Mouse (Mus musculus) intestine, embryonic 14.5 days (tissue): ENCODE measurements at regions not wholly inside any gene's neighbourhood (a gene's known extent, or its start where the extent isn't known, plus 50 kb on each side); places are given as distances from the start of the nearest gene placed in this dataset.
A peak's percentile ranks its signal among the peaks of the same experiment; 100 is the strongest.

ENCODE experiments used
- ATAC-seq: fragments of 200-750 bp; cut with Nextera tagmentation; replicated peaks from 2 replicates; pipeline ENCODE4 v1.8.0; 2017; ENCODE audit warnings: low read depth, moderate number of reproducible peaks, moderate TSS enrichment, moderate library complexity; ENCODE audit not compliant: low FRiP score, low TSS enrichment
- DNase-seq: peaks from one replicate; pipeline ENCODE4 v3.0.0-alpha.2; 2018; ENCODE audit warnings: low spot score
- H3K27ac ChIP-seq: fragments of 300-500 bp; sonication (generic); 2 replicates; pipeline ENCODE4 v1.5.1; 2014; ENCODE audit warnings: low read depth, mild to moderate bottlenecking, control low read depth
- H3K27me3 ChIP-seq: fragments of 300-500 bp; sonication (generic); replicated peaks from 2 replicates; pipeline ENCODE4 v1.6.1; 2014; ENCODE audit warnings: low read length, control low read depth; ENCODE audit not compliant: control insufficient read depth, insufficient read depth
- H3K36me3 ChIP-seq: fragments of 300-500 bp; sonication (generic); 2 replicates; pipeline ENCODE4 v1.6.1; 2014; ENCODE audit warnings: low read length, control low read depth; ENCODE audit not compliant: control insufficient read depth, insufficient read depth
- H3K4me1 ChIP-seq: fragments of 300-500 bp; sonication (generic); replicated peaks from 2 replicates; pipeline ENCODE4 v1.6.1; 2014; ENCODE audit warnings: low read length, control low read depth, mixed read lengths; ENCODE audit not compliant: control insufficient read depth, insufficient read depth
- H3K4me2 ChIP-seq: fragments of 300-500 bp; sonication (generic); 2 replicates; pipeline ENCODE4 v1.6.1; 2014; ENCODE audit warnings: low read length
- H3K4me3 ChIP-seq: fragments of 300-500 bp; sonication (generic); 2 replicates; pipeline ENCODE4 v1.5.1; 2014; ENCODE audit warnings: low read depth, low read length, control low read depth, mixed read lengths
- H3K9ac ChIP-seq: fragments of 300-500 bp; sonication (generic); 2 replicates; pipeline ENCODE4 v1.6.1; 2014; ENCODE audit warnings: mild to moderate bottlenecking, low read length
- H3K9me3 ChIP-seq: fragments of 300-500 bp; sonication (generic); 2 replicates; pipeline ENCODE4 v1.6.1; 2016; ENCODE audit warnings: low read length, control low read depth; ENCODE audit not compliant: control insufficient read depth
- WGBS: fragments of 180-500 bp; shearing (Covaris S2); extraction: QIAGEN DNeasy Blood & Tissue Kit; methylation state at CpG from one replicate; pipeline ENCODE4 v1.1.7; 2014; 5-methylcytosine and 5-hydroxymethylcytosine counted together

DNA sequence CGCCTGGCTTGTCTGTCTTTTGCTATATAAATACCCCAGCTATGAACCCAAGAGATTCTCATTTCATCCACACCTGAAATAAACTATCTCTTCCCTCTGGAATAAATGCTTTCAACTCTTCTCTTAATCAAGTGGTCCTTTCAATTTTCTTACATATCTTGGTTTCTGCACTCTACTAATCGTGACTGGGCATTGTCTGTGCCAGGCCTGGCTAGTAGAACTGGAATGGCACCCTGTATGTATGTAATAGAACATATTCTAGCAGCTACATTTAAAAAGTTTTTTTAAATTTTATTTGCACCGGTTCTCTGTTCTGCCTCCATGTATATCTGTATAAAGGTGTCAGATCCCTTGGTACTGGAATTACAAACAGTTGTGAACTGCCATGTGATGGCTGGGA is 68.2 kb upstream of the Zfp644 start:
- Histone ChIP-seq H3K4me1 (0 out of 2 replicates have a peak, but pooled peaks cover 3% of the 10 kb centered on the region), H3K4me3 (no peak overlapping the region), H3K27me3 (no peaks in the 10 kb centered on the region), H3K36me3 (no peaks in the 10 kb centered on the region), H3K4me2 (no peak overlapping the region), H3K27ac (no peak overlapping the region), H3K9me3 (no peaks in the 10 kb centered on the region), H3K9ac (no peak overlapping the region)
- ATAC-seq, result no peak
- 80% methylated on average over 3 of the region's 3 CpGs for WGBS
- DNase-seq, result no peak

- DNase-seq, result no peak
- Histone ChIP-seq H3K4me1 (0 out of 2 replicates have a peak, but pooled peaks cover 3% of the 10 kb centered on the region), H3K36me3 (no peaks in the 10 kb centered on the region), H3K27ac (no peak overlapping the region), H3K9me3 (no peaks in the 10 kb centered on the region), H3K27me3 (peaks cover 3% of the 10 kb centered on the region; the same call in 1 of the 2 replicates), H3K4me3 (no peak overlapping the region), H3K9ac (no peak overlapping the region), H3K4me2 (no peak overlapping the region)
- ATAC-seq, result no peak; the same call in 1 of the 2 replicates
- WGBS, result 22% methylated on average over 3 of the region's 3 CpGs
These were observed 66.2 kb upstream of the Zfp644 start for GRCm38 (mm10) chr5:106763283-106763682.

DNA sequence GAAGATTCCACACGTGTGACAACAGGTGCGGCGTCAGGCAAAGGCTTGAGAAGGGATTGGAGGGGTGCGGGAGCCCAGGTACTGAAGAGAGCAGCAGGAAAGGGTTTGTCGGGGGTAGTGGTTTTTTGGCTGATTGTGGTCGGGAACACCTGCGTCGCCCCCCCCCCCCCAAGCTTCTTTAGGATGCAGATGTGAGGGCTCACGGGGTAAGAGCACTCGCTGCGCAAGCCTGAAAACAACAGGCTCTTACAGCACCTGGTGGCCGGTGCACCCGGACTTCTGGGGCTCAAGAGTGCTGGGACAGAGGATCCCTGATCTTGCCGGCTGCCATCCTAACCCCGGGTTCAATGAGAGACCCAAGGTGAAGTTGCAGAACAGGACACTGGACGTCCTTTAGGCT is 60.9 kb upstream of the Zfp644 start:
- no peak overlapping the region for H3K4me2 ChIP-seq
- no peak overlapping the region for H3K9ac ChIP-seq
- H3K4me1 ChIP-seq, result 0 out of 2 replicates have a peak, but pooled peaks cover 14% of the 10 kb centered on the region
- no peaks in the 10 kb centered on the region for H3K36me3 ChIP-seq
- no peak overlapping the region for H3K27ac ChIP-seq
- DNase-seq, result no peak
- no peaks in the 10 kb centered on the region for H3K9me3 ChIP-seq
- 15% methylated on average over 16 of the region's 16 CpGs for WGBS
- peaks cover 22% of the 10 kb centered on the region for H3K27me3 ChIP-seq
- ATAC-seq, result no peak
- H3K4me3 ChIP-seq, result no peak overlapping the region

GRCm38 (mm10) chr5:106757436-106757835 is 60.3 kb upstream of the Zfp644 start:
- Histone ChIP-seq H3K4me3 (peak overlapping the region; percentile 20; the same call in 1 of the 2 replicates), H3K9me3 (no peaks in the 10 kb centered on the region), H3K9ac (no peak overlapping the region), H3K4me2 (peak overlapping the region; percentile 37), H3K27me3 (peaks cover 22% of the 10 kb centered on the region), H3K4me1 (0 out of 2 replicates have a peak, but pooled peaks cover 14% of the 10 kb centered on the region), H3K36me3 (no peaks in the 10 kb centered on the region), H3K27ac (no peak overlapping the region)
- ATAC-seq (no peak), DNase-seq (no peak)
- 4% methylated on average over 14 of the region's 14 CpGs for WGBS

- 0 out of 2 replicates have a peak, but pooled peaks cover 11% of the 10 kb centered on the region for H3K4me1 ChIP-seq
- no peaks in the 10 kb centered on the region for H3K36me3 ChIP-seq
- peaks cover 22% of the 10 kb centered on the region for H3K27me3 ChIP-seq
- H3K9ac ChIP-seq, result no peak overlapping the region
- WGBS, result 3% methylated on average over 10 of the region's 10 CpGs
- ATAC-seq (0 out of 2 replicates have a peak, but pooled peaks have one; percentile 53), DNase-seq (no peak)
- H3K4me3 ChIP-seq, result peak overlapping the region; percentile 20; the same call in 1 of the 2 replicates
- no peaks in the 10 kb centered on the region for H3K9me3 ChIP-seq
- peak overlapping the region; percentile 37 for H3K4me2 ChIP-seq
- no peak overlapping the region for H3K27ac ChIP-seq
These were observed 59.9 kb upstream of the Zfp644 start for GRCm38 (mm10) chr5:106756937-106757371.

GRCm38 (mm10) chr5:106753289-106753688 is 56.2 kb upstream of the Zfp644 start:
- WGBS, result 57% methylated on average over 1 of the region's 1 CpGs
- H3K27me3 ChIP-seq, result peaks cover 18% of the 10 kb centered on the region
- H3K9me3 ChIP-seq, result no peaks in the 10 kb centered on the region
- no peak overlapping the region for H3K4me2 ChIP-seq
- no peak overlapping the region for H3K4me3 ChIP-seq
- H3K4me1 ChIP-seq, result peaks cover 10% of the 10 kb centered on the region; the same call in 1 of the 2 replicates
- DNase-seq, result no peak
- H3K27ac ChIP-seq, result no peak overlapping the region
- no peak for ATAC-seq
- no peak overlapping the region for H3K9ac ChIP-seq
- H3K36me3 ChIP-seq, result no peaks in the 10 kb centered on the region

GRCm38 (mm10) chr5:106750168-106750567 is 53.1 kb upstream of the Zfp644 start:
- Histone ChIP-seq H3K9me3 (no peaks in the 10 kb centered on the region), H3K27ac (no peak overlapping the region)

GRCm38 (mm10) chr5:106748527-106749138 is 51.5 kb upstream of the Zfp644 start:
- ATAC-seq (no peak), DNase-seq (no peak)
- Histone ChIP-seq H3K4me3 (no peak overlapping the region), H3K27me3 (no peaks in the 10 kb centered on the region), H3K36me3 (no peaks in the 10 kb centered on the region), H3K9ac (no peak overlapping the region), H3K4me1 (no peaks in the 10 kb centered on the region; the same call in 1 of the 2 replicates), H3K4me2 (no peak overlapping the region), H3K9me3 (no peaks in the 10 kb centered on the region), H3K27ac (no peak overlapping the region)
- 47% methylated on average over 12 of the region's 12 CpGs for WGBS

More at GRCm38 (mm10) chr5:106750168-106750567, 53.1 kb upstream of the Zfp644 start:
- Histone ChIP-seq H3K36me3 (no peaks in the 10 kb centered on the region), H3K4me1 (no peaks in the 10 kb centered on the region; the same call in 1 of the 2 replicates), H3K9ac (no peak overlapping the region), H3K27me3 (no peaks in the 10 kb centered on the region), H3K4me3 (no peak overlapping the region), H3K4me2 (no peak overlapping the region)
- ATAC-seq (no peak), DNase-seq (no peak)
- WGBS, result 83% methylated on average over 2 of the region's 2 CpGs
